Mouse (Mus musculus): ENCODE measurements around the gene Scp2.

DNA sequence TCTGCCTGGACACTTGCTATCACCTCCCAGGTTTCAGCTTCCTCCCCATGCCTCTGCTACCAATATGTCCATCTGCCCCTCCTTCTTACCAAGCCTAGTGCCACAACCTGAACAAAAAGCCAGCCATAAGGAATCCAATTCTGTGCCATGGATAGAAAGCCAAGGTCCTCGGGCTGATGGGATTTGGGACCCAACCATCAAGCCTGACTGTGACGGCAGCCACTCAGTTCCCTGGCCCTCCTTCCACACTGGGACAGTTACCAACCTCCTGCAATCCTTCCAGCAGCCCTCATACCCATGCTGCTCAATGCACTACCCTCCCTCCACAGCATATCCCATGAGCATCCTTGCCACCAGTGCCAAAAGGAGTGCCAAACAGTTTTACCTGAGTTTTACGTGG is 128.5 kb downstream of the Scp2 start:
- no peak for TF ChIP-seq CTCF (IDR thresholded peaks at IDR 0.05; ENCODE audit: low read depth)
- TF ChIP-seq EP300 (IDR thresholded peaks at IDR 0.05; ENCODE audit: low read depth): no peak

Data from heart, postnatal 0 days (tissue).